Mouse (Mus musculus) spleen, adult 2 months (tissue): ENCODE results near the gene Kif1c.

Experiments used
- CTCF ChIP-seq: fragments of 200-500 bp; IDR thresholded peaks from 2 replicates; pipeline ENCODE4 v1.5.1; 2011; ENCODE audit warnings: mild to moderate bottlenecking, inconsistent platforms; ENCODE audit not compliant: insufficient read depth, insufficient read length, insufficient replicate concordance; ENCODE audit errors: extremely low read depth
- POLR2A ChIP-seq: fragments of 200-500 bp; IDR thresholded peaks from 2 replicates; pipeline ENCODE4 v1.6.1; 2011; ENCODE audit warnings: low read depth, low read length, inconsistent platforms

DNA sequence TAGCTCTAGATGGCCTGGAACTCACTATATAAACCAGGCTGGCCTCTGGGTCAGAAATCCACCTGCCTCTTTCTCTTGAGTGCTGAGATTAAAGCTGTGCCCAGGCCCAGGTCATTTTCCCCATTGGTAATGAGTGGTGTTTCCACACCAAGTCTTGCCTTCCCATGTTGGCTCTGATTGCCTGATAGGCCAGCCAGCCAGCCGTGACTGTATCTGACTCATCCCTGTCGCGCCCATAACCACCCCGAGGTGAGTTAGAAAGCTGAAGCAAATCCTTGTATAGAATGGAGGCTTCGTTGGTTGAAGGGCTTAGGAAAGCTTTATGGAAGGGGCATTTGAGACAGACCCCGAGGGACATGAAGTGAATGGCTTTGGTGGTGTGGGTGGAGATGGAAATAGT is 15.5 kb downstream of the Kif1c start:
- TF ChIP-seq CTCF (no peak), POLR2A (no peak)
